Mouse (Mus musculus): ENCODE measurements around the gene Mtmr10.

- TF ChIP-seq GATA1 (IDR thresholded peaks at IDR 0.05; ENCODE audit: borderline replicate concordance, low read length) (no peak), FLI1 (IDR thresholded peaks at IDR 0.05; ENCODE audit: low read length) (no peak)
These were observed at the start of gene Mtmr10 for GRCm38 (mm10) chr7:64287414-64288091.

Data from megakaryocyte, embryonic 14.5 days (primary cell).